Mouse (Mus musculus): ENCODE data around the gene Cdc20b. TPM values are rescaled to one million over a fixed set of nuclear protein-coding genes. Genes with fewer than 3 reads are reported as not detected.

Cdc20b gene
- polyA plus RNA-seq, 2 experiments: not detected

- no peak for DNase-seq (ENCODE audit: low spot score)
- peaks cover 6% of the 10 kb centered on the region; the same call in 1 of the 2 replicates for H3K4me1 ChIP-seq (ENCODE audit: control insufficient read depth, insufficient read depth, low read length)
- H3K9me3 ChIP-seq (ENCODE audit: control insufficient read depth, low read length): no peaks in the 10 kb centered on the region
- peak overlapping the region; percentile 51 for H3K4me3 ChIP-seq (replicated peaks; ENCODE audit: low read length)
- peak overlapping the region; percentile 89 for H3K4me2 ChIP-seq (replicated peaks; ENCODE audit: low read depth, low read length, severe bottlenecking)
- peak overlapping the region; percentile 55; the same call in 1 of the 2 replicates for H3K9ac ChIP-seq (ENCODE audit: low read depth, low read length, severe bottlenecking)
- no peak for TF ChIP-seq POLR2A (IDR thresholded peaks at IDR 0.05; ENCODE audit: borderline replicate concordance, extremely low read depth, insufficient read depth, insufficient read length)
- H3K27ac ChIP-seq (replicated peaks; ENCODE audit: low read depth, low read length): no peak overlapping the region
- no peaks in the 10 kb centered on the region for H3K36me3 ChIP-seq (ENCODE audit: control insufficient read depth, insufficient read depth, low read length)
- under 1% methylated on average over 7 of the region's 7 CpGs for WGBS
- ATAC-seq (ENCODE audit: low FRiP score, low read depth): no peak
- peaks cover 32% of the 10 kb centered on the region for H3K27me3 ChIP-seq (ENCODE audit: control insufficient read depth, insufficient read depth, low read length)
Measured at GRCm38 (mm10) chr13:113031351-113031750, 3.6 kb upstream of the Cdc20b start.

GRCm38 (mm10) chr13:113031792-113032571 lies 2.9 kb upstream of the Cdc20b start:
- no peak overlapping the region for H3K27ac ChIP-seq (replicated peaks; ENCODE audit: low read depth, low read length)
- peak; percentile 34 for DNase-seq (ENCODE audit: low spot score)
- no peaks in the 10 kb centered on the region for H3K9me3 ChIP-seq (ENCODE audit: control insufficient read depth, low read length)
- ATAC-seq (ENCODE audit: low FRiP score, low read depth): peak; percentile 34
- peak overlapping the region; percentile 89 for H3K4me2 ChIP-seq (replicated peaks; ENCODE audit: low read depth, low read length, severe bottlenecking)
- peak overlapping the region; percentile 51 for H3K4me3 ChIP-seq (replicated peaks; ENCODE audit: low read length)
- TF ChIP-seq POLR2A (IDR thresholded peaks at IDR 0.05; ENCODE audit: borderline replicate concordance, extremely low read depth, insufficient read depth, insufficient read length): no peak
- H3K9ac ChIP-seq (ENCODE audit: low read depth, low read length, severe bottlenecking): peak overlapping the region; percentile 55
- H3K27me3 ChIP-seq (ENCODE audit: control insufficient read depth, insufficient read depth, low read length): peaks cover 32% of the 10 kb centered on the region
- peaks cover 6% of the 10 kb centered on the region; the same call in 1 of the 2 replicates for H3K4me1 ChIP-seq (ENCODE audit: control insufficient read depth, insufficient read depth, low read length)
- WGBS: under 1% methylated on average over 40 of the region's 40 CpGs
- no peaks in the 10 kb centered on the region for H3K36me3 ChIP-seq (ENCODE audit: control insufficient read depth, insufficient read depth, low read length)

DNA sequence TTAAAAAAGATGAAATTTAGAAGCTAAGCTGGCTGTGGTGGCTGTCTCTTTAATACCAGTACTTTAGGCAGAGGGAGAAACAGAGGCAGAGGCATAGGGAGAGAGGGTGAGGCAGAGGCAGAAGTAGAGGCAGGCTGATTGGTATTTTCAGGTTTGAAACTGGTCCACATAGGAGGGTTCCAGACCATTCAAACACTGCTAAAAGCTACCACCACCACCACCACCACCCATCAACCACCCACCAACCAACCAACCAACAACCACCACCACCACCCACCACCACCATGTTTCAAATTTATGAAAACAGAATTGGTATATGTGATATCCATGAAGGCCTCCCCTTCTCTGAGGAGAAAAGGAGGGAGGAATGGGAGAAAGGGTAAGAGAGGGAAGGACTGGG lies 2.1 kb upstream of the Cdc20b start:
- Histone ChIP-seq H3K4me1 (ENCODE audit: control insufficient read depth, insufficient read depth, low read length) (peaks cover 6% of the 10 kb centered on the region; the same call in 1 of the 2 replicates), H3K4me3 (replicated peaks; ENCODE audit: low read length) (no peak overlapping the region), H3K36me3 (ENCODE audit: control insufficient read depth, insufficient read depth, low read length) (no peaks in the 10 kb centered on the region), H3K9me3 (ENCODE audit: control insufficient read depth, low read length) (no peaks in the 10 kb centered on the region), H3K27ac (replicated peaks; ENCODE audit: low read depth, low read length) (no peak overlapping the region), H3K27me3 (ENCODE audit: control insufficient read depth, insufficient read depth, low read length) (peaks cover 36% of the 10 kb centered on the region), H3K4me2 (replicated peaks; ENCODE audit: low read depth, low read length, severe bottlenecking) (no peak overlapping the region), H3K9ac (ENCODE audit: low read depth, low read length, severe bottlenecking) (no peak overlapping the region)
- TF ChIP-seq POLR2A (IDR thresholded peaks at IDR 0.05; ENCODE audit: borderline replicate concordance, extremely low read depth, insufficient read depth, insufficient read length): no peak
- DNase-seq (ENCODE audit: low spot score) (no peak), ATAC-seq (ENCODE audit: low FRiP score, low read depth) (no peak)

- no peak overlapping the region for H3K9ac ChIP-seq (ENCODE audit: low read depth, low read length, severe bottlenecking)
- WGBS: 3% methylated on average over 11 of the region's 11 CpGs
- ATAC-seq (ENCODE audit: low FRiP score, low read depth) (no peak), DNase-seq (ENCODE audit: low spot score) (no peak)
- peaks cover 36% of the 10 kb centered on the region for H3K27me3 ChIP-seq (ENCODE audit: control insufficient read depth, insufficient read depth, low read length)
- H3K36me3 ChIP-seq (ENCODE audit: control insufficient read depth, insufficient read depth, low read length): no peaks in the 10 kb centered on the region
- peak overlapping the region; percentile 99 for H3K4me2 ChIP-seq (replicated peaks; ENCODE audit: low read depth, low read length, severe bottlenecking)
- no peaks in the 10 kb centered on the region for H3K9me3 ChIP-seq (ENCODE audit: control insufficient read depth, low read length)
- H3K4me1 ChIP-seq (ENCODE audit: control insufficient read depth, insufficient read depth, low read length): peaks cover 6% of the 10 kb centered on the region; the same call in 1 of the 2 replicates
- TF ChIP-seq POLR2A (IDR thresholded peaks at IDR 0.05; ENCODE audit: borderline replicate concordance, extremely low read depth, insufficient read depth, insufficient read length): no peak
- peak overlapping the region; percentile 50 for H3K4me3 ChIP-seq (replicated peaks; ENCODE audit: low read length)
- H3K27ac ChIP-seq (replicated peaks; ENCODE audit: low read depth, low read length): no peak overlapping the region
Measured at GRCm38 (mm10) chr13:113034271-113034886, 532 bp upstream of the Cdc20b start.

DNA sequence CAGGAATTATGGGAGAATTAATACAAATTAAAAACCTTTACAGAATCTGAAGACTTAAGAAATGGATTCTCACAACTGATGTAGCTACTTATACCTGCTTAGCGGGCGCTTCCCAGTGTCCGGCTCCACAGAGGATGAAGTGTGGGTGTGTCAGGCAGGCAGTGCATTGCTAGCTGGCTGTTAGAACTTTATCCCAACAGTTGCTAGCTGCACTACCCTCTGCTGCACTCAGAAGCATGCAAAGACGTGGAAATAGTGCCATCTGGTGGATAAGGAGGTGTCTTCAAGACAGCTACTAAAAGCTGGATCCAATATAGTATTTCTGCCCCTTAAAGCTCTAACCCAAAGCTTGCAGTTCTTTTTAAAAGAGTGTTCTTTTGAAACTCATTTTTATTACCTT lies 941 bp downstream of the Cdc20b start:
- peak; percentile 80 for ATAC-seq (ENCODE audit: low FRiP score, low read depth)
- no peak overlapping the region for H3K27ac ChIP-seq (replicated peaks; ENCODE audit: low read depth, low read length)
- peak; percentile 94 for DNase-seq (ENCODE audit: low spot score)
- no peak for TF ChIP-seq POLR2A (IDR thresholded peaks at IDR 0.05; ENCODE audit: borderline replicate concordance, extremely low read depth, insufficient read depth, insufficient read length)
- H3K4me1 ChIP-seq (ENCODE audit: control insufficient read depth, insufficient read depth, low read length): peaks cover 6% of the 10 kb centered on the region; the same call in 1 of the 2 replicates
- no peaks in the 10 kb centered on the region for H3K9me3 ChIP-seq (ENCODE audit: control insufficient read depth, low read length)
- H3K4me3 ChIP-seq (replicated peaks; ENCODE audit: low read length): peak overlapping the region; percentile 50
- 0% methylated on average over 4 of the region's 4 CpGs for WGBS
- H3K36me3 ChIP-seq (ENCODE audit: control insufficient read depth, insufficient read depth, low read length): 0 out of 2 replicates have a peak, but pooled peaks cover under 1% of the 10 kb centered on the region
- H3K9ac ChIP-seq (ENCODE audit: low read depth, low read length, severe bottlenecking): no peak overlapping the region
- H3K4me2 ChIP-seq (replicated peaks; ENCODE audit: low read depth, low read length, severe bottlenecking): peak overlapping the region; percentile 99
- H3K27me3 ChIP-seq (ENCODE audit: control insufficient read depth, insufficient read depth, low read length): peaks cover 36% of the 10 kb centered on the region

All from limb, embryonic 14.5 days (tissue).